Mouse (Mus musculus): ENCODE data around the gene Polr2h. TPM values are rescaled to one million over a fixed set of nuclear protein-coding genes. Genes with fewer than 3 reads are reported as not detected.

The Polr2h gene
- polyA plus RNA-seq (2017; shearing (Covaris generic)), result 10 to 100 TPM; 50.7 to 72.0 TPM

GRCm38 (mm10) chr16:20717181-20717977 lies at the start of gene Polr2h, which contains the start of gene Clcn2:
Gene Polr2h, plus strand, starts transcription at chr16:20717665.
Gene Clcn2, minus strand, starts transcription at chr16:20717746.

GRCm38 (mm10) chr16:20668013-20668412 lies 49.5 kb upstream of the Polr2h start, which contains the start of gene Eif4g1:
Gene Eif4g1, plus strand, starts transcription at chr16:20668313.

GRCm38 (mm10) chr16:20693111-20693701 lies 24.3 kb upstream of the Polr2h start, which contains the start of gene Fam131a:
Gene Fam131a, plus strand, starts transcription at chr16:20693241.

GRCm38 (mm10) chr16:20732925-20733730 lies 15.7 kb downstream of the Polr2h start, which contains the start of gene Chrd:
Gene Chrd, plus strand, starts transcription at chr16:20733127.

GRCm38 (mm10) chr16:20733731-20734730 lies 16.6 kb downstream of the Polr2h start, which contains the start of gene Thpo:
Gene Thpo, minus strand, starts transcription at chr16:20734511.

Other genes with a start within 250 kb of the Polr2h start
- gene Eif2b5, start 218.8 kb upstream of the Polr2h start, polyA plus RNA-seq (2017; shearing (Covaris generic)), result 10 to 100 TPM; 70.2 to 83.7 TPM
- gene Dvl3, start 200.7 kb upstream of the Polr2h start, polyA plus RNA-seq (2017; shearing (Covaris generic)), result 10 to 100 TPM; 24.1 to 26.7 TPM
- gene Ap2m1, start 182.2 kb upstream of the Polr2h start, polyA plus RNA-seq (2017; shearing (Covaris generic)), result 100 to 1,000 TPM; 385 to 421 TPM
- gene Abcf3, start 169.1 kb upstream of the Polr2h start, polyA plus RNA-seq (2017; shearing (Covaris generic)), result 100 to 1,000 TPM in 1 of 2 experiments, 10 to 100 TPM in 1; 65.1 to 102 TPM
- 1 to 10 TPM in 1 of 2 experiments, under 1 TPM in 1; 0.08 to 2.4 TPM for gene Vwa5b2, start 128.2 kb upstream of the Polr2h start, polyA plus RNA-seq (2017; shearing (Covaris generic))
- 10 to 100 TPM; 16.1 to 20.0 TPM for gene Eef1akmt4, start 106.1 kb upstream of the Polr2h start, polyA plus RNA-seq (2017; shearing (Covaris generic))
- gene Gm49333, start 106.1 kb upstream of the Polr2h start, polyA plus RNA-seq (2017; shearing (Covaris generic)), result not detected
- 10 to 100 TPM; 39.7 to 42.7 TPM for gene Alg3, start 105.9 kb upstream of the Polr2h start, polyA plus RNA-seq (2017; shearing (Covaris generic))
- gene Camk2n2, start 96.4 kb upstream of the Polr2h start, polyA plus RNA-seq (2017; shearing (Covaris generic)), result under 1 TPM; 0.29 to 0.84 TPM
- gene Ece2, start 87.8 kb upstream of the Polr2h start, polyA plus RNA-seq (2017; shearing (Covaris generic)), result not detected
- 100 to 1,000 TPM; 221 to 235 TPM for gene Psmd2, start 66.0 kb upstream of the Polr2h start, polyA plus RNA-seq (2017; shearing (Covaris generic))
- 100 to 1,000 TPM; 104 to 132 TPM for gene Eif4g1, start 49.4 kb upstream of the Polr2h start, polyA plus RNA-seq (2017; shearing (Covaris generic))
- 1 to 10 TPM; 1.3 to 3.9 TPM for gene Fam131a, start 24.4 kb upstream of the Polr2h start, polyA plus RNA-seq (2017; shearing (Covaris generic))
- gene Clcn2, start 81 bp downstream of the Polr2h start, polyA plus RNA-seq (2017; shearing (Covaris generic)), result 1 to 10 TPM; 2.7 to 3.5 TPM
- gene Chrd, start 15.5 kb downstream of the Polr2h start, polyA plus RNA-seq (2017; shearing (Covaris generic)), result not detected
- gene Thpo, start 16.8 kb downstream of the Polr2h start, polyA plus RNA-seq (2017; shearing (Covaris generic)), result under 1 TPM in 1 of 2 experiments, not detected in 1; 0.11 TPM

All from inflammation-experienced regulatory T-cells (primary cell).